Mouse (Mus musculus): ENCODE measurements at regions not wholly inside any gene's neighbourhood (a gene's known extent, or its start where the extent isn't known, plus 50 kb on each side); places are given as distances from the start of the nearest gene placed in this dataset.
"Not testable (repeated sequence)": the region's sequence is repeated elsewhere in the genome, so short reads cannot be mapped to it uniquely, and the experiment has no call there.

DNA sequence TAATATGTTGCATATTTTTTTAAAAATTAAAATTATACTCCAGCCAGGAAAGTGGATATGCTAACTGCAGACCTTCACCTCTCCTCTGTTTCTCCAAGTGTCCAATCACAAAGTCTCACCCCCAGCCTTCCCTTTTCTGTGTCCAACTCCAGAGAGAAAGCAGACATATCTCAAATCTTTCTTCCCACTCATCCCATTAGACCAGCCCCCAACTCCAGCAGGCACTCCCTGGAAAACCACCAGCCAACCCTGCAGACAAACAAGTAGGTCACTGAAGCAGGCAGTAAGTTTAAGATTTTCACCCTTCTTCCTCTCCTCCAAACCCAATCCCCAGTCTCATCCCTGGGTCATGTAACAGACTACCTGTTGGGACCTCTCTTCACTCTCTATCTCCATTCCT is 94.2 kb upstream of the Ptgfr start:
- DNase-seq (ENCODE audit: extremely low read depth, low read depth), result no peak

DNA sequence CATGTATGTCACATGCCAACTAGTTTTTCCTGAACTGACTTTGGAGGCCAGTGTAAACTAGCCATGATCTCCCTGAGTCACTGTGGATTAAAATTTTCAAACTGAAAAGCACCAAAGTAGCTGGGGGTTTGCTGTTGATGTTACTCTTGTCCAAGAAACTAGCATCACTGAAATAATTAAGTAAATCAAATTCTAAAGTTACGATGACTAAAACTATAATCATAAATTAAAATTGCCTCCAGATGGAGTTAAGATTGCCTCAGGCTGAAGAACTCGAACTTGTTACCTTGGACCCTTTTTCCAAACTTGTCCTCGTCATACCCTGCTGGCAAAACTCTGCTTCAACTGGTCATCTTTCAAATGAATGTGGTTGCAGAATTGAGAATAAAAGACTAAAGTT is 93.7 kb upstream of the Ptgfr start:
- no peak for DNase-seq (ENCODE audit: extremely low read depth, low read depth)

DNA sequence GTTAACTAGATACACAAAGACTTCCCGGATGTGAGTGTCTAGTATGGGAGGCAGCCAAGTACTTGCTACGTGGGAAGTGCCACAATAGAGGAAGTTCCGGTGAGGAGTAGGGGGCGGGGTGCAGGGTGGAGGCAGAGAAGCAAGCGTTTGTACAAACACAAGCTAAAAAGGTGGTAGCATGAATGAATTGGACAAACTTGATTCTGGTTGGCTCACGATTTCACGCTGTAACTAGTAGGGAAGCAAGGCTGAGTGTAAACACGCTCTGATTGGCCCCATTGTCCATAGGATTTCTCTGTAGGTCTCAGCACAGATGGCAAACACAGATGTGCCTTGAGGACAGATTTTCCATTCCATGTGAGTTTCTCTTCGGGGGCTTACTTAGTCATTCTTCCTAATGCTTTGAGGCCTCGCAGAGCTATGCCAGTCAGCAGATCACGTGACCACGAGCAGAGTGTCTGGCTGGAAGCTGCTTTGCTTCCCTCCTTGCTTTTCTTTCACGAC is 76.6 kb upstream of the Ptgfr start:
- DNase-seq (ENCODE audit: extremely low read depth, low read depth), result peak; percentile 19

DNA sequence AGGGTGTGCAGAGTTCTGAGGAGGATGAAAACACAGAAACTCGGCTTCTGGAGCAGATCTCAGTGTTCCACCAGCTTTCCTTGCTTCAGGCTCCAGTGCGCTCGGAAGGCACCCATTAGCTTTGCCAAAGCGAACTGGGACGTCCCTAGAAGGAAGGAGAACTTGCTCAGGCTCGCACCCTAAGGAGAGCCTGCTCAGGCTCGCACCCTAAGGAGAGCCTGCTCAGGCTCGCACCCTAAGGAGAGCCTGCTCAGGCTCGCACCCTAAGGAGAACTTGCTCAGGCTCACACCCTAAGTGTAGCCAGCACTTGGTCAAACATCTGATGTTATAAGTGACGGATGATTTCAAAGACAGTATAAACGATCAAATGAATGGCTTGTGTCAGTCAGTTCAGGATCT is 74.9 kb upstream of the Ptgfr start:
- DNase-seq (ENCODE audit: extremely low read depth, low read depth), result not testable (repeated sequence)

DNA sequence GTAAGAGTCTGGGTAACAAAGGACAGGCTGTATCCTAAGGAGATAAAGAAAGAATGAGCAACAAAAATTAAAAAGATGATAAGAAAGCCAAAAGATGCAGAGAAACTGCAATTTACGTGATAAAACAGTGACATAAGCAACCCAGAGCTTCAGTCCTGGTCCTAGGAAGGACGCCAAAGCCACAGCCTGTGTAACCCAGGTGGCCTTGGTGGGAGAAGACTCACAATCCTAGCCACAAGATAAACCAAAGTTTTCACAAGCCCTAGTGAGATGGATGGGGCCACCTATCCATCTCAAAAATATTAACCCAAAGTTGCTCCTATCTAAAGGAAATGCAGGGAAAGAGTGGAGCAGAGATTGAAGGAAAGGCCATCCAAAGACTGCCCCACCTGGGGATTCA is 73.4 kb upstream of the Ptgfr start:
- DNase-seq (ENCODE audit: extremely low read depth, low read depth), result no peak

DNA sequence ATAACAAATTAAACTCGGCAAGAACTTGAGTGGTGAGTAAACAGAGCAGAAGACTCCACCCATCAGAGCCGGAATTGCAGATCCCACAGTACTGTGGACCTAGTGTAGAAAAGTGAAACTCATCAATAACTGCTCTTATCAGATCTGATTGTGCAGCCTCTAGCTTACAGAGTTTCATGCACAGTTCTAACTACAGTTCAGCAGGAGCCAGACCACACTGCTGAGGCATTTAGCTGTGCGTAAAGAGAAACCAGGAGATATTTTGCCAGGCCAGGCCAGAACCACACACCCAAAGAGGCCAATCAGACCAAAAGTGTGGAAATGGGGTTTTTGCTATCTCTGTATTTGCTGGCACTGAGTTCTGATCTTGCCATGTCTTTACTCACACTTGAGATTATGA is 71.9 kb upstream of the Ptgfr start:
- DNase-seq (ENCODE audit: extremely low read depth, low read depth), result no peak

DNA sequence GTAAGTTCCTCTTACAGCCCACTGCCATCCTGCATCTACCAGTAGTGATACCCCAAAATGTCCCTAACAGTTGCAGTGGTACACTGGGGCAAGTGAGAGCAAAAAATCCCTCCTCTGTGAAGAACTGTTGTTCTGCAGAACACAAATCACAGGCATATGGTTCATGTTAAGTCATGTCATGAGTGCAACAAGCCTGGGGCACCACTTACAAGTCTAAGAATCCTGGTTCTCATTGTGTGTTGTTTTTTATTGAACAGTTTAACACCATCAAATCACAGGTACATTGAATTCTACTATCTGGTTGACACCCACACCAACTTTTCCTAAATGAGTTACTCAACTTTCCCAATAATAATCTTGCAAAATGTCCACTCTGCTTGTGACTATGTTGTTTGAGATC is 71.5 kb upstream of the Ptgfr start:
- no peak for DNase-seq (ENCODE audit: extremely low read depth, low read depth)

DNA sequence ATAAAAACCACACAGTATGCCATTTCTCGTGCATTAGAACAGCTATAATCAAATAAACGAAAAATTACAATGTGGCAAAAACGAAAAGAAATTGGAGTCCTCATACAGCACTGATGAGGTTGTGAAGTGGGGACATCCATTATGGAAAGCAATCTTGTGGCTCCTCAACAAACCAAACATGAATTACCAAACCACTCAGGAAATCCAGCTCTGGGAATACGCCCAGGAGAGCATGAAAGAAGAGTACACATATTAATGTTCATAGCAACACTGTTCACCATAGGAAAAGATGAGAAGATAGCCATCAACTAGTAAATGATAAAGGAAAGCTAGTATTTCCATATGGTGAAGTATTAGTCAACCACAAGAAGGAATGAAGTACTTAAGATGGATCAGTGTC is 68.3 kb upstream of the Ptgfr start:
- DNase-seq (ENCODE audit: extremely low read depth, low read depth), result no peak

DNA sequence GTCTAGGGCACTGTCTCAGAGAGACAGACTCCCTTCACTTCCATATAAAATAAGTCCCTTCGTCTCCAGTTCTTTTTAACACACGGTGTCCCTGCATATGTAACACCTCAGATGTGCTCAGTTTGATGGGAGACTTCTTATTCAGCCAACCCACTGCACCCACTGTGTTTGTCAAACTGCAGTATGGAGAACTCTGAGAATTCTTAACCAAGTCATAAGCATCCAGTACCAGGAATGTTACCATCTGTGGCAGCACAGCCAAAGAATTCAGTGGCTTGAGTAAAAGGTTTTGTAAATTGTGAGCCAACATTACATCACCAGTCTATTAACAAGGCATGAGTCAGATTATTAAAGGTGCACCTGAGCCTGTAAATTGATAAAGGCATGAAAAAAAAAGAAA is 65.7 kb upstream of the Ptgfr start:
- DNase-seq (ENCODE audit: extremely low read depth, low read depth), result no peak

DNA sequence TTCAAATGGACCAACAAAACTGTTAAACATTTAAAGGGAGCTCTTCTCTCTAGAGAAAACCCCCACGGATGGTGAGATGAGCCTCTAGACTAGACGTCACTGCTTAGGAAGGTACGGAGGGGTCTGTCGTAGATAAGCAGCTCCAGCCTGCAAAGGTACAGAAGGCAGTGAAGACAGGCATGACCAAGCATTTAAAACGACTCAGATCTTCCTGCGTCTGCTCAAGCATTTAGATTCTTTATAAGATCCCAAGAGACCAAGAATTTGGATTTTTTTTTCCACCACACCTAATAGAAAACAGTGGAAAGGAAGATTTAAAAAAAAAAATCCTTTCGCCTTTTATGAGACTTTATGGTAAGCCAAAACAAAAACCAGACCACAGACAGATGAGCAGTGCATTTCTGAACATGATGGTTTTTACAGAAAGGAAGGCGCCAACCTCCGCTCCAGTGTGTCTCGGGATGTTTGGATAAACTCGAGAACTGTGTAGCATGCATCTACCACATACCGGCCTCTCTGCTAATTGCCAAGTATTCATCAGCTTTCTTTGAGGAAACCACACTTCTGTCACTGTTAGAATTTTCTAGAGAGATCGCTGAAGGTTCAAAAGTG is 64.9 kb upstream of the Ptgfr start:
- no peak for DNase-seq (ENCODE audit: extremely low read depth, low read depth)

DNA sequence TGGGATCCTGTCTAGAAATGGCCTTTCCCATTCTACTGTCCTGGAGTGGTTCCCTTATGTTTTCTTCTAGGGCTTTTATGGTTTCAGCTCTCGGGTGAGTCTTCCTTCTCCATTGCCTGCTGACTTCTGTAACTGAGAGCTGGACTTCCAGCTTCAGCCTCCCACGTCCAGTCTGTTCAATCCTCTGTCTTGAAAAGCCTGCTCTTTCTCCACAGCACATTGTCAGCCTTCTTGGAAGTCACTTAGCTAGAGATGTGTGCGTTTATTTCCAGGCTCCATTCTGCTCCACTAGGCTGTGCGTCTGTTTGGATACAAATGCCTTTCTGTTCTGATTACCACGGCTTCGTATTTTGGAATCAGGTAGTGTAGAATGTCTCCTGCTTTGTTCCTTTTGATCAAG is 62.2 kb upstream of the Ptgfr start:
- no peak for DNase-seq (ENCODE audit: extremely low read depth, low read depth)

DNA sequence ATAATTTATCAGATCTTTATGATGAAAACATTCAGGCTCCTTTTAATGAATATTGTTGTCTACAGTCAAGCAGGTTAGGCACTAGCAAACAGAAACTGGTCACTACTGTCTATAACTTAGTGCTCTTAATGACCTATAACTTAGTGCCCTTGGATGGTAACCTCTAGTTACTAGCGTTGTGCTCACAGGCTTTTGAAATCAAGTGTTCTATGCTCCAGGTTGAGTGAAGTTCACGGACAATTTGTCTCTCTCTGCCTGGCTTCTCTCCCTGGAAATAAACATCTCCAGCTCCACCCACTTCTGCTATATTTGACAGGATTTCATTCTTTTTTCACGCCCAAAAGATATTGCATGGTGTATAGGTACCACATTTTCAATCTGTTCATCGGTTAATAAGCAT is 61.7 kb upstream of the Ptgfr start:
- no peak for DNase-seq (ENCODE audit: extremely low read depth, low read depth)

DNA sequence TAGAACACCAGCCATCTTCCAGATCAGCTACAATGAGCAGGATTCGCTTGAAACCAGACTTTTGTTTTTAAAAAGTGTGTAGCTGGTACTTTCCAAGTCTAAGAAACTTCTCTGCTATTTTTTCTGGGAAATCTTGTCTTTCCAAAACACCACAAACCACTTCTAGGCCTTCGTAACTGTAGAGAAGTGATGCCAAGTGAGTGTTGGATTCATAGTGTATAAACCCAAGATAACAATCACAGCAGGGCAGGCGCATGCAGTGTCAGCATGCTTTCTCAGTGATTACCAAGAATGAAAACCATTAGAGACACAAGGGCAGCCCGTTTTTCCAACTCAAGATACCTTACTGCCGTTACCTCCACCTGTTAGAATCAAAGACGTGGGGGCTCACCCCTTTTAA is 58.9 kb upstream of the Ptgfr start:
- no peak for DNase-seq (ENCODE audit: extremely low read depth, low read depth)

DNA sequence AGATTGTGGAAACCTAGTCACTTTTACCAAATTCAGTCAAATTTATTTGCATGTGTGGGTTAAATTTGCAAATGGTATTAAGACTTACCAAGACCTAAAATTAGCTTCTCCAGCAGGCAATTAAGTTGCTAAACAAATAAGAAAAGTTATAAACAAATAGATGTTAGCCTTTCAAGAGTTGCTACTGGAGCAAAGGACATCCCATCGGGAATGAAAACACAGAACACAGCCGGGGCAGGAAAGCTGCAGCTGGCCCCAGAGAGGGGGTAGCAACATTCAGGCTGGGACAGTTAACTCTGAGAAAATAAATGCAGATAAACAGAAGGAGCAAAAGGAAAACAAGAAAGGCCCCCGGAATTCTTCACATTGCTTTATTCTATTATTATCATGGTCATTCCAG is 57.3 kb upstream of the Ptgfr start:
- DNase-seq (ENCODE audit: extremely low read depth, low read depth), result no peak

DNA sequence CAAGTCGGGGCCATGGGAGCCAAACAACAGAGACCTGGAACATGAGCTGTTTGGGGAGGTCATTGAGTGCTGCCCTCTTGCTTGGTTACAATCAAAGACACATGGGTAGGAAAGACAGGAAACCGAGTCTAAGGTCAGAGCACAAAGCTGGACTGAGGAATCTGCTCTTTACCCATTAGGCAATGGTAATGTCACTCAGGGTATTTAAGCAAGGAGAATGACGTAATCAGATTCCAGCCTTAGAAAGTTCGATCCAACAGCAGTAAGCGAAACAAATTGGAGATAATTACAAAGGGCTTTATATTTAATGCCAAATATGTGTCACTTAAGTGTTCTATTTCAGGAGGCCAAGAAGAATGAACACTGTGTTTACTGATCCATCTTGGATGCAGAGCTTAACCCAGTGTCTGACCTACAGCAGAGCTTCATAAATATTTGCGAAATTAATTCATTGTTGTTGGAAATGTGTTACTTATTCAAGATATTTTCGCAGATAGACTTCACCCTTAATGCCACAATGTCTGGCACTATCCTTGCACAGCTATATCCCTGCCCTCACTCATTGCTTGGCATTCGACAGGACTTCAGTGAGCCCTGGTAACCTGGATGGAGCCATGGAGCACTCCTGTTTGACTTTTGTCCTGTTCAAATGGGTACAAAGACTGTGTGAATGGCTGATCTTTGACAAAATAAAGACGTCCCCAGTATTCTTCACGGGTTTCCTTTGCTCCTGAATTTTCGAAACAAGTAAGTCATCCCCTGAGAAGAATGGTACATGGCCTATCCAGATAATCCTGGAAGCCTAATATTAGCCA is 56.2 kb upstream of the Ptgfr start:
- no peak for DNase-seq (ENCODE audit: extremely low read depth, low read depth)

DNA sequence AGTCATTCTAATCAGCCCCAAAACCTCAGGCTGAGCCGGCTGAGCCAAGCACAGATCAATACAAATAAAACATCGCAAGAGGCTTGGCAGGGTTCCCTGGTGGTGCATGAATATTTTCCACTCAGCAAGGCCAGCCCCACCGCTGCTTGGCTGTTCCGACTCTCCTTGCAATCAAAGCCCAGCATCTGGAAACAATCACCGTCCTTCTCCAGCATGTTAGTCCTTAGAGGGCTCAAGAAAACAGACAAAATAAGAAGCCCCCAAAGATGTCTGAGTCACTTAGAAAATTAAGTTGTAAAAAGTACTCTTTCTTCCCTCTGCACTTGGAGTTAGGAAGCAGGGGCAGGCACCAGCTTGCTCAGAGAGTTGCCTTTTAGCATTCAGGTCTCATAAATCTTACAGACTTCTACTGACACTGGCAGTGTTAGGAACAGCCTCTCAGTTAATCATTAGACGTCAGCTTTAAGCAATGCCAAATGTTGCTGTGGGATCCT is 54.4 kb upstream of the Ptgfr start:
- DNase-seq (ENCODE audit: extremely low read depth, low read depth), result no peak

DNA sequence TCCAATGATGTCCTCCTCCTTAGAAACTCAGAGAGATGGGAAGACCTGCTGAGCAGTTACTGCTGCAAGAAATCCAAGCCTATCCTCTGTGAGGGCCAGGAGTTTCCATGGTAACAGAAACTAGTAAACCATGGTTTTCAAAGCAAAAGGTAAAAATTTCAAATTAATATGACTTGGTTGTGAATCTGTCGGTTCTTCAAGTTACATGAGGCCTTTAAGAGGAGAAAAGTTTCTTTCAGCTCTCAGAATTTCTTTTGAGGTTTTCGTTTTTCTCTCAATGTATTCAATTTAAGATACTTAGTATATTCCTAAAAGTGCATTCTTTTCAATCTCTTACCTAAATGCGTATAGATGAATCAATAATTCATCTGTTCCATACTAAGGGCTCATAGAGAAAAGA is 53.9 kb upstream of the Ptgfr start:
- DNase-seq (ENCODE audit: extremely low read depth, low read depth), result no peak

DNA sequence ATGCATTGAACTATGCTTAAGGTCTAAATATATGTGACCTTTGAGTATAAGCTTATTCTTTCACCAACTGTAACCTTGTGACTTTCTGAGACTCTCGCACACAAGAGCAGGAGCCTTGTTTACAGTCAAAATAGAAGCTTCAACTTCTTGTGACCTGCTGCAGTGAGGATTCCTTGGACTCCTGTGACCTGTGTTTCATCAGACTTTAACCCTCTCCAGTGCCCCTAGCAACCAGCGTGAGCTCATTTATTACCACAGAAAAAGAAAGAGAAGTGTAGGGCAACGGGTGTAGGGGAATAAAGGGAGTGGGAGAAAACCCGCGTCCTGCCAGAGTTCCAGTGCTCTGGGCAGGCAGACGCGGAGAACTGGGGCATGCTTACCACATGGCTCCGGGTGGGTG is 52.3 kb upstream of the Ptgfr start:
- no peak for DNase-seq (ENCODE audit: extremely low read depth, low read depth)
